Mouse (Mus musculus): ENCODE results near the gene Dusp6. TPM values are rescaled to one million over a fixed set of nuclear protein-coding genes. Genes with fewer than 3 reads are reported as not detected.
A peak's percentile ranks its signal among the peaks of the same experiment; 100 is the strongest.
"Not testable (repeated sequence)": the region's sequence is repeated elsewhere in the genome, so short reads cannot be mapped to it uniquely, and the experiment has no call there.

Gene Dusp6
- 10 to 100 TPM; 83.1 to 84.7 TPM for total RNA-seq (2021)

DNA sequence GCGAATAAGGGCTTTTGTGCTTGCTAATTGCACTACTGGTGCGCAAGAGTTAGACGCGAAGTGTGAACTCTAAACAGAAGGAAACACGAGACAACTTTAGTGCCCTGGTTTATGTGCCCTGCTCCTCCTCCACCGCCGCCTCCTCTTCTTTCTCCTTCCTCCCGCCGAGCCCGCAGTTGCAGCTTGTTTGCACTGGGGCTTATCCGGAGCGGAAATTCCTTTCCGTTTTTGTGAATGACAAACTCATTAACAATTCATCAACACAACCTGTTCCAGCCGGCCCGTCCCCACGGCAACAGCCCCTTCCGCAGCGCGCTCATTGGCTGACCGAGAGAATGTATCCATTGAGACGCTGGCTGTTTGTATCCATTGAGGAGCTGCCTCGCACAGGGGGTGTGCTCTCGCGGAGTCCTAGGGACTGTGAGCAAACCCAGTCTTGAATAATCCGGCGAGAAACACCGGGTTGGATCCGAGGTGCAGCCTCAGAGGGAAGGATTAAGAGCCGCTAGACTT lies at the start of gene Dusp6:
Dusp6 (plus strand) TSS at position 365 of the 513 bp plus-strand sequence.
- DNase-seq: peak; percentile 97 to 98

DNA sequence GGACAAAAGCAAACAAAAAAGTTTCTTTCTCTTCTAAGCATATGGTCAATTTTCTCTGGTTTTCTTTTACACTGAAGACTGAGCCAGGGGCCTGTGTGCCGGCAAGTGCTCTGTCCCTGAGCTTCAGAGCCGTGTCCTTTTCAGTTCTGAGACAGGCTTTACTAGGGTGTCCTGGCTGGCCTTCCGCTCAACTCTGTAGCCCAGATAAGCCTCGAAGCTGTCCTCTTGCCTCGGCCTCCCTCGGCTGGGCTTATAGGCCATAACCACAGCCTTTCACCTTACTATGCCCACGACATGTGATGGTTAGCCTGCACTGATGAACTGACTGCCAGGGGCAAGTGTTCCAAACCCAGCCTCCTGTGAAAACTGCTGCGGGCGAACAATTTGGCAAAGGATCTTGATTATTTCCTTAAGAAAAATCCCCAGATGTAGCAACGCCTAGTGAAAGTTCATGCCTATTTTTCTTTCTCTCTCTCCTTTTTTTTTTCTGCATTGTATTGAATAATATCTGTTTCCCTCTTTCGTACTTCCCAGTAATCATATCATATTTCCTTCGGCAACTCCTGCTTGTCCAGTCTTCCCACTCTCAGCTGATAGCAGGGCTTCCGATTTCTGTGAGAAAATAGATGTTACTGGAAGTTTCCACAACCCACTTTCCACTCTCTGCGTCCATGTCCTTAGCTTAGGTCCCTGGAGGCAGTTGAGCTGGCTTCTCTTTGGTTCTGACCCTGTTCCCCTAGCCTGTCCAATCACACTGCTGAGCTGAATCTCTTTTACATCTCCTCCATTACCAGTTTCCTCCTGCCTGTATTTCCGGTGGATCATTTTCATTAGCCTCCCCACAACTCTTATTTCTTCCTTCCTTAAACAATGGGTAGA lies 48.4 kb upstream of the Dusp6 start:
- DNase-seq: no peak

DNA sequence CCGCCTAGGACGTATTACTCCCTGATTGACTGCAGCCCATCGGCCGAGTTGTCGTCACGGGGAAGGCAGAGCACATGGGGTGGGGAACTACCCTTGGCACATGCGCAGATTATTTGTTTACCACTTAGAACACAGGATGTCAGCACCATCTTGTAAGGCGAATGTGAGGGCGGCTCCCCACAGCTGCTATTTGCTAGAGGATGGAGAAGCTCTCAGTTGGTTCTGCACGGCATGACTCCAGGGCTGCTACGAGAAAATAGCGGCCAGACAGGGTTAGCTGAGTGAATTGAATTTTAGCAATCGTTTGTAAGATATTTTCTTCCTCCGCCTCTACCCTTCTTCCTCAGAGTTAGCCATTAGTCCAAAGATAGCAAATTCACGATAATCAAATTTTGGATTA lies 46.5 kb upstream of the Dusp6 start:
- not testable (repeated sequence) for DNase-seq

DNA sequence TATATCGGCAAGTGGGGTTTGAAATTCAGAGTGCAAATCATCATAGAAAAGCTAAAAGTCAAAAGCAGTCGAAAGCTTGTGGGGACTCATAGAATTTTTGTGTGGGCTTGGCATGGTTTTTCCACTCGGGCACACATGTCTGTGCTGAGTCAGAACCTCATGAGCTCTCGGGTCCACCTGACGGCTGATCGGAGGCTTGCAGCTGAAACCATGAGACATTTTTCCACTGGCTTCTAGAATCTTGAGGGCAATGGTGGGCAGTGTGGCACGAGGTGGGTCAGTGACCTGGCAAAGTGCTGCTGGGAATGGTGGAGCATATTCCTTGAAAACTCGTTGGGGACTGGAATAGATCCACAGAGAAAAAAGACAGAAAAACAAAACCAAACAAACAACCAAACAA lies 41.5 kb upstream of the Dusp6 start:
- DNase-seq: no peak

DNA sequence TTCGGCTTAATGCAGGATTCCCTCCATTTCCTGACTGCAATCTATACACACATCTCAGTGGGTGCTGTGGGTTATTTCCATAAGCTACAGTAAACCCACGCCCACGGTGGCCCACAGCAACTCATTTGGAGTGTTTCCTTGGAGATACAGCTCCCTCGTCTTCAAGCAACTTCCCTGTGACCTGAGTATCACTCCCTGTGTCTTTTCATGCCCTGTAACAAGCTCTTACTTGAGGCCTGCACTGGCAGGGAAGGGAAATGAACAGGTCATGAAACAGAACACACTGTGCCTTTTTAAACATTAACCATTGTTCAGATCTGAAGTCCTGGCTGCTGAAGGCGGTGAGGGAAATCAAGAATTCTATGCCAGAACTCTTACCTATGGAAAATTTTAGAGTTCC lies 40.3 kb upstream of the Dusp6 start:
- DNase-seq: no peak

DNA sequence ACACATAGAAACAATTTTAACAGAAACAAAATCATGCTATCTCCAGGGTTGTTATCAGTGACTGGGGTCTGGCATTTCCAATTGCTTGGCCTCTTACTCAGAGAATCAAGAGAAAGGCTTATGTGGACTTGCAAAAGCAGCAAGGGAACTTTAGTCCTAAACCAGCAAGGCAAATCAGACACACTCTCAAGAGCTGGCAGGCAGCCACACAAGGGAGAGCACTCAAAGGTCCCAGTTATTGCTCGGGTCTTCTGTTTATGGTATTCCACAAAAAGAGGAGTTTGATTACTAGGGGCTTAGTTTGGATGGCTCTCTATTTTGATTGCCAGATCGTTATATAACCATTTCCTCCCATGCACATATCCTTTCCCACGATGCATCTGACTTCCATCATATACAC lies 38.8 kb upstream of the Dusp6 start:
- no peak for DNase-seq

DNA sequence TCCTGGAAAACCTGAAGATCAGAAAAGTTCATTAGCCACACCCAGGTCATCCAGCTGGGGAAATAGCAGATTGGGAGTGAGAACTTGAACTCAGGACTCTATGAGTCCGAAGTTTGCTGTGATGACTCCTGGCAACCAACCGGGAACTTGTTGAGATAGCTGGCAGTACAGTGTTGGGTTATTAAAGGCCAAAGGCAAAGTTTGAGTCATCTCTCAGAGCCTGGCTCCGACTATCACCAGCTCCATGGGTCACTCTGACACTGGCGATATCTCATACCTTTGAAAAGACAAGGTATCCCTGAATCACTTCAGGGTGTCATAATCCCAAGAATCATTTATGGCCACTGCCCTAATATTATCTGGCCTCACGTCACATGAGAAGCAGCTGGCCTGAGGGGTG lies 36.2 kb upstream of the Dusp6 start:
- DNase-seq: no peak

DNA sequence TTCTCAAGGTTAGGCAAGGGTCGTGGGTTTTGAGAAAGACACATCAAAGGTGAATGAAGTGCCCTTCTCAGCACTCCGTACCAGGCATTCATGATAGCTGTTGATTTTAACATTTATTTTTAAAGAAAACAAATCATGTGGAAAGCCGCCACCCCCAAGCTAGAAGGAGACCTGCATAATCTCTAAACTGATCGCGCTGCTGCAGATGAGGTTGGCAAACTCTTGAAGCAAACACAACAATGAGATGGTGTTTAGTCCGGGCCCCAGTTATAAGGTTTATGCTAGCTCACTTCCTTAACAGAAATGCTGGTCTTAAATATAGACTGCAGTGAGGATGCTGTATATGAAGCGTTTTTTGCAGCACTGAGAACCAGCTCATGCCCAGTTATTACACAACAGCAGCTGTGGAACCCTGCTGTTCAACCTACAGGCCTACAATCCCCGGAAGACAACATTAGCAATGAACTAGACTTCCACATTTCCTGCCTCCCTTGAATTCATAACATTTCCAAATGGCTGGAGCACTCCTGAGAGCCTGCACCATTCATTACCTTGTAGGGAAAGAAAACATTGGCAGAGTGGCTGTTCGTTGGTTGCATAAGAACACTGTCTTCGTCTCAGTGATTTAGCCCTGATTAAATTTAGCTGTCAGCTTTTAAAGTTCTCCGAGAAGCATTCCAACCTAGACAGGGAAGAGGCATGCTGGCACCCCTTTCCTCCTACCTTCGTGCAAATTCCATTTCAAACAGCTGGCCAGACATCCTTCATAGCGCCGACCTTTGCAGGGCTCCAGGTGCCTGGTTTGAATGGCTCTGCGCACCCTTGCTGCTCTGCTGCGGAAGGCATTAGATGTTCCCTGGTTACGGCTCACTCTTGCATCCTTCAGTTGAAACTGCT lies 34.8 kb upstream of the Dusp6 start:
- DNase-seq: peak in 1 of 2 experiments; percentile 19

DNA sequence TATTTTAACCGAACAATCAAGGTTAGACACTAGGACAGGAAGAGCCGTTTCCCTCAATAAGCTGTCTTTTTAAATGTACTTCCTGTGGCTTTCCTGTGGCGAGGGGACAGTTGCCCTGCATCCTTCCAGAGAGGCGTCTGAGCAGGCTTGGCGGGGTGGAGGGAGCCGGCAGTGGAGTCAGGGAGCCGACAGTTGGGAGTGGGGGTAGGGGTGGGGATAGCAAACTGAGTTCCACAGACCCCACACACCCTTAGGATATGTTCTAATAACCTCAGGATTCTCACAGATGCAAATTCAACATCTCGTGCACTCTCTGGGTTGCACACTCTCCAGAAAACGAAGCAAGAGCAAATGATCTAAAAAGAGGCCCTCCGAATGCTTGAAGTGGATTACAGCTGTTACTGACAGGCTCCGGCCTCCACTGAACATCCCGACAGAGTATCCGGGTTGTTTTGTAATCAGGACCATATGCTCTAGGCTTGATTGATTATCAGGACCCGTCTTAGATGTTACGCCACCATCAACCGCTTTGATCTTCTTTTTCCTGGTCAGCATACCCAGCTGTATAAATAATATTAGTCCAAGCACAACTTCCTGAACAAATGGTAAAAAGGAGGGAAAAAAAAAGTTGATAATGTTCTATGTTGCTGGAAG lies 33.9 kb upstream of the Dusp6 start:
- no peak for DNase-seq

DNA sequence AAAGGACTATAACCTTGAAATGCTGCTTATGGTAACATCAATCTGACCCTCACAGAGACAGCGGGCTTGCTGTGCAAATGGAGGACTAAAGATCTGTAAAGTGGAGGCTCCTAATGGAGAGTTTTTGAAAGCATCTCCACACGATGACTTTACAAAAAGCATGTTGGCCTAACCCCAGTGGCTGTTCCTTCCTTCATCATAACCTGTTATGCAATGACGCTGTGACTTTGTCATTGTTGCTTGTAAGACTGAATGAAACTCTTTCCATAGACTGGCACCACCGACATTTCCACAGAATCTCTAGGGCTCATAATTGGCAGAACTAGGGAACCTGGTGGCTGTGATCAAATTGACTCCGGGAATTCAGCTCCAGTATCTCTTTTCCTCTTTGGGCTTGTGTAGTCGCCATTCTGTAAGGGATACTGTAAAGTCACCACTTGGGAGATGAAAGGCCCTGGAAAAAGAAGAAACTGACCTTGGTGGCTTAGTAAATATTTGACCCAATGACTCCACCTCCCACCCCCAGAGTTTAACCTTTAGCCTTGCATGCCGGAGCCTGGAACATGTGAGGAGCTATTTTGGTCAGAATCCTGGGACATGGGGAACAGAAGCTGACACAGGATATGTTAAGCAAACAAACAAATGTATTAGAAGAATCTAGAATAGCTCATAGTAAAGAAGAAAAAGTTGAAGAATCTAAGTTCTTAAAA lies 30.4 kb upstream of the Dusp6 start:
- DNase-seq: no peak

DNA sequence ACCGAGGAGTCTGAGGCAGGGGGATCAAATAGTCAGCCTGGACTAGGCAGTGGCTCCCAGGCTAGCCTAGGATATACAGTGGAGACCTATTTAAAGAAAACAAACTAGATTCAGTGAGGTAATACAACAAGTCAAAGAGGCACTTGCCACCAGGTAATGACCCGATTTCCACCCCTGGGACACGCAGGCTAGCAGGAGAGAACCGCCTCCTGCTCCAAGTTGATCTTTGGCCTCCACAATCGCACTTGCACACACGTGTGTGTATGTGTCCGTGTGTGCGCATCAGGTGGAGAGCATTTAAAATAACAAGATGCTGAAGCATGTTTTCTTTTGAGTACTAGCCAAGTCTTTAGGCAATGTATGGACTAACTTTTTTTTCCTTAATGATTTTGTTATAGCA lies 28.7 kb upstream of the Dusp6 start:
- no peak for DNase-seq

DNA sequence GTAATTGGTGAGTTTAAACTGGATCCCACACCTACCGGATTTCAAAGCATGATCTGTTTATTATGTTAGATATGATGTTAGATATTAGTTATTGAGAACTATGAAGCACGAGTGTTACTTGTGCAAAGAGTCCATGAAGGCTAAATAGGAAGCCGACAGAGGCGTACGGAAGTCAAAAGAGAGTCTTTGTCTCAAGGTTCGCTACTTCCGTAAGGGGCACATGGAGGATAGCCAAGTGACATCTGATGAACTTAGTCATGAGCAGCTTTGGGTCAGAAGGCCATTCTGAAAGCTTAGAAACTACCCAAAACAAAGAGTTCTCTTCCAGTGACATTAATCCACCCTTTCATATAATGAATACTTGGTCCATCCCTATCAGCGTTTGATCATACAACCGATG lies 27.9 kb upstream of the Dusp6 start:
- DNase-seq: no peak

DNA sequence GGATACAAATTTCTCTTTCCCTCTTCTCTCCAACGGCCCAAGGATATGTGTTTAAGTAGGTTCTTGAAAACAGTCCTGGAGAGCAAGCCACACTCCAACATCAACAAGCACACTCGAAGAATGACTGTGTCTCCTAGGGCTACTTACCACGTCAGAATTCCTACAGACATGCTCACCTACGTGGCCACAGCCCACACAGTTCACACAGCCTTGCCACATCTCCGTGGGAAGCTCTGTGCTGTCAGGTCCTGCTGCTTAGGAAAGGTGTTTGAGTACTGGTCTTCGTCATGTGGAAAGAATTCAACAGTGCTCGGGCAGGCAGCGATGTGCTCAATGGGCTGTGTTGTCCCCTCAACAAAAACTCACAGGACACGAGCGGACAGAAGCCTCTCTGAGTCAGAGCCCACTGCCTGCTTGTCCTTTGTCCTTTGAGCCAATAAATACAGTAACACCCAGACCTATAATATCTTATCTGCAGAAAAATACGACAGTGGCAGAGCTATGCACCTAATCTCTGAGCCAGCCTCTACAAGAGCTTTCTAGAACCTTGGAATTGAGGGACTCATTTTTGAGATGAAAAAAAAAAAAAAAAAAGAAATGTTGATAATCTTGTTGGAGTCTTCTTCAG lies 25.7 kb upstream of the Dusp6 start:
- no peak for DNase-seq

DNA sequence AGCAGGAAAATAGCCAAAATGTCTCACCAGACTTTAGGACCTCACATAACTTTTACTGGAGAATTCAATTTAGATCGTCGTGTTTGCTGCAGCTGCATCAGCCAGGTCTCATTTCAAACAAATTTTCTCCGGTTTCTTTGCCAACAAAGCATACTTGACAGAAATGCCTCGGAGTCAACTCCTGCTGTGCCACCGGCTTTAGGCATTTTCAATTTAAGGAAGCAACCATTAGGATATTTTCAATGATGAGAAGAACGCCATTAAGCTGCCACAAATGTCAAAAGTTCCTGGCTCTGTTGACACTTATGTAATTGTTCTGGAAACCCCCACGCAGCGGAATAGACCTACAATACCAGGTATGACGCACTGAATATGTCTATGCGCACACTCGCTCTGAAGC lies 24.5 kb upstream of the Dusp6 start:
- no peak for DNase-seq

DNA sequence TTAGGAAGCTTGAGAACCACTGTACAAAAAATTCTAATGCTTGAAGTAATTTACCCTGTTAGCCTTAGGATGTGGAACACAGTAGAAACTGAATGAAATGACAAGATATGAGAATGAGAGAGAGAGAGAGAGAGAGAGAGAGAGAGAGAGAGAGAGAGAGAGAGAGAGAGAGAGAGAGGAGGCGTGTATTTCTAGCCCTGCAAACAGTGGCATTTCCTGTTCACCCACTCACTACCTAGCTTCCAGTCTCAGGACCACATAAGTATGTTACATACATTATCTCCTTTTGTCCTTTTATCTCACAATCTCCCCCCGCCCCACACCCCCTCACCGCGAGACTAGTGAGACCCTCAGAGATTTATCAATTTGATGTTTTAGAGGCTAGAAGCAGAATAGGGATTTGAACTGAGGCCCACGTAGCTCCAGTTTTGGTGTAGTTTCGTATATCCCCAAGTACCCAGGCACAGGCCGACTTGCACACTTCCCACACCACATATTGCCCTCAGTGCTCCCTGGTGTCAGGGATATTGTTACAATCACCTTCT lies 21.7 kb upstream of the Dusp6 start:
- DNase-seq: no peak

DNA sequence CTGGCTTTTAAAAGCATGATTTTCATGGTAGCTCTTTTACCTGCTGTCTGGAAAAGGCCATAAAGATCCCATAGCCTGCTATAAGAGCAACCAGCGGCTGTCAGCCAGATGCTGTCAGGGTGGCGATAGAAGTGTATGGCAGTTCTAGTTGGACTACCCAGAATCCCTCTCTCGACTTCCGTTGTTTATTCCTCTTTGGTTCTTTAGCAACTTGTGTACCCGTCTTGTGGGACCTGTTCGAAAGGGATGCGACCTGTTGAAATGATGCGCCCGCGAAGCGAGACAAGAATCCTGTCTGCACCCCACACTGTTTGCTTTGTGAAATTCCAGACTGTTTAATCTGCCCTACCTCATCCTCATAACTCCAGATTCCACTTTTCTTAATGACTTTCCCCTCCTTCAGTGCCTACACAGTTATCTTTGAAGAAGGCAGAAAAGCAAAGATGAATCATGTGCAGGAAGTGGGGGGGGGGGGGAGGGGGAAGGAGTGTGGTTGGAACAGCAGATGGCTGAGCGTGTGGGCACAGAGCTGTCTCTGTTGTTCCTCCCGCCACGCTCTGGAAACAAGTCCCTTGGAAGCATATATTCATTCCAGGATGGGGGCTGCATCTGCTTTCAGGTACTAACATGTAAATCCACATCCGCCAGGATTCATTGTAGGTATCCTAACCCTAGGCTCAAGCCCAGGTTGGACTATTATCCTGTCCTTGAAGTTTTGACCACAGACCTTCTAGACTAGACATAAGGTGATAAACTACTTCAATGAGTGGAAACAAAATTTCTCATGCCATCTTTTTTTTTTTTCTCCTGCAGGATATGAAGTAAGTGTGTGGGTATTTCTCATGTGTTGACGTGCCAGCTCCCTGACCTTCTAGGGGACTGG lies 21.0 kb upstream of the Dusp6 start:
- peak; percentile 36 to 37 for DNase-seq

DNA sequence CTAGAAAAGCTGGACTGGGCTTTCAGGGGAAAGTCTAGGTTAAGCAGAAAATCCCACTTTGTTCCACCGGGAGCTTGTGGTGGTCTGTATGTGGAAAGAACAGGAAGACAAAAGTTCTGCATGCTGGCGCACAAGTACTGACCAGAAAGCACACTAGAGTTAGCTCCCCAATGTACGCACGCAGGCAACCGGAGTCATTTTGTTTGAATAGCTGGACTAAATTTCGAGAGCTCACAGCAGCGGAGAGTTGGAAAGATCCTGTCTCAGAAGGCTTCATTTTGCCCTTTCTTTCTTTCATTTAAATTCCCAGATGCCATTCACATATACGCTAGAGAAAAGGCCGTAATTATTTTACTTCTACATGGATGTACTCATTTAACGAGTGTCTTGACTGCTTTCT lies 20.3 kb upstream of the Dusp6 start:
- no peak for DNase-seq

DNA sequence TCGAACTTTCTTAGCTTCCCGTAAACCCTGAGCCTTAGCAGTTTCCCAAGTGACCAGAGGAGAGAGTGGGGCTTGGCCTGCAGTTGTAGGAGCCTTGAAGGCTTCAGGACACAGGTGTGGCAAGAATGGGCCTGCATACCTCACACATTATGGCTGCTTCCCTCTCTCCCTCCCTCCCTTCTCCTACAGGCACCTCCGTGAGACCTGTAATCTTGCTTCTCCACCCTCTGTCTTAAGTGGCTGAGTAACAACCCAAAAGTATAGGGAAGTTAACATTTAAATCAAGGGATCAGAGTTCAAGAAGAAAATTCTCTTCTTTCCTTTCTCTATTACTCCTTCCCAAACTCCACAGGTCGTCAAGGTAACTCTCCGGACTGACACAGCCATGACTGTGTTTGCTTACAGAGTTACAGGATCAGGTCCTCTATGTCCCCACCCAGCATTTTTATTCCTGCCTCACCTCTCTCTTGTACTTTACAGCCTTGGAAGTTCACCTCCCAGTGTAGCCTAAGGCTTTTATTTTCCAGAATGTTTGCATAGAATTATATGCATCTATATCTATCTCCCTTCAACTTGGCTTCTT lies 19.0 kb upstream of the Dusp6 start:
- no peak for DNase-seq

DNA sequence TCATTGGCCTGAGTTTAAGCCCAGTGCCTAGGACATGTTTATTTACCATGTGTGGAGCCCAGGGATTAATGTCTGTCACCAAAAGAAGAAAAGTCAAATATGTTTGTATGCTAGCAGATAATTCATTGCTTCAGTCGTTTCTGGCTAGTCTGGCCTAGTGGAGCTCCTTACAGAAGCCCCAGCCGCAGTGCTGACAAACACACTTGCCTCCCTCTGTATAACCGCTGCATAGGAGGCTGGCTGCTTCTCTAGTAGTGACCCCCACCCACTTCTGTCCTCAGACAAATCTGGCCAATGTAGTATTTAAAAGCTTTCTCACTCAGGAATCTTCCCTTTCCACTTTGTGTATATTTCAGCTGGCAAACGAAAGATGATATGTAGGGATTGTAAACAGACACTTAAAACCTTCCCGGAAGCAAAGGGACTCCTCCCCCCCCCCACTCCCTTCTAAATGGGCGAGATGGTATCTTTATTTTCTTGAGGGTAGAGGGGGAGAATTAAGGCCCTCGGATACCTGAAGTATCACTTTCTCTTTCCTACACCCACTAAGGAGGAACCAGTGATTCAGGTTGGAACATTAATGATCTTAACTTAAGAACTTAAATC lies 18.3 kb upstream of the Dusp6 start:
- no peak for DNase-seq
